Mouse (Mus musculus) midbrain, embryonic 13.5 days (tissue): ENCODE results near the gene Gbp2b. TPM values are rescaled to one million over a fixed set of nuclear protein-coding genes. Genes with fewer than 3 reads are reported as not detected.

ENCODE experiments used
- ATAC-seq: fragments of 200-750 bp; cut with Nextera tagmentation; 2 replicates; pipeline ENCODE4 v1.8.0; 2017; ENCODE audit warnings: mild to moderate bottlenecking, moderate TSS enrichment, moderate library complexity
- H3K27ac ChIP-seq: fragments of 300-500 bp; sonication (generic); 2 replicates; pipeline ENCODE4 v1.5.1; 2015; ENCODE audit warnings: inconsistent platforms, mild to moderate bottlenecking, moderate library complexity
- H3K27me3 ChIP-seq: fragments of 300-500 bp; sonication (generic); 2 replicates; pipeline ENCODE4 v1.6.1; 2015; ENCODE audit warnings: mild to moderate bottlenecking, inconsistent platforms
- H3K36me3 ChIP-seq: fragments of 300-500 bp; sonication (generic); 2 replicates; pipeline ENCODE4 v1.6.1; 2015; ENCODE audit warnings: mild to moderate bottlenecking, inconsistent platforms
- H3K4me1 ChIP-seq: fragments of 300-500 bp; sonication (generic); replicated peaks from 2 replicates; pipeline ENCODE4 v1.6.1; 2015; ENCODE audit warnings: inconsistent platforms
- H3K4me2 ChIP-seq: fragments of 300-500 bp; sonication (generic); replicated peaks from 2 replicates; pipeline ENCODE4 v1.6.1; 2015; ENCODE audit warnings: moderate library complexity, mild to moderate bottlenecking, inconsistent platforms
- H3K4me3 ChIP-seq: fragments of 300-500 bp; sonication (generic); replicated peaks from 2 replicates; pipeline ENCODE4 v1.5.1; 2015; ENCODE audit warnings: mild to moderate bottlenecking, inconsistent platforms
- H3K9ac ChIP-seq: fragments of 300-500 bp; sonication (generic); replicated peaks from 2 replicates; pipeline ENCODE4 v1.6.1; 2015; ENCODE audit warnings: mild to moderate bottlenecking, inconsistent platforms
- H3K9me3 ChIP-seq: fragments of 300-500 bp; sonication (generic); 2 replicates; pipeline ENCODE4 v1.6.1; 2016; ENCODE audit warnings: mild to moderate bottlenecking, inconsistent platforms
- WGBS: fragments of 180-500 bp; shearing (Covaris S2); methylation state at CpG from one replicate; pipeline ENCODE4 v1.1.7; 2015; 5-methylcytosine and 5-hydroxymethylcytosine counted together
- polyA plus RNA-seq: library from polyadenylated mRNA; unstranded; fragments of >200 nt; fragmentation: Nextera tagmentation; extraction: Ambion mirVana; gene quantifications from 2 replicates; pipeline ENCODE4 v1.2.1, GENCODE M21; 2015

The Gbp2b gene
- polyA plus RNA-seq, 1 experiment from 2014 or later = not detected

- no peaks in the 10 kb centered on the region for H3K9me3 ChIP-seq
- no peak overlapping the region for H3K4me2 ChIP-seq
- H3K36me3 ChIP-seq = no peaks in the 10 kb centered on the region
- no peak for ATAC-seq
- no peaks in the 10 kb centered on the region for H3K27me3 ChIP-seq
- no peak overlapping the region for H3K4me3 ChIP-seq
- no peak overlapping the region for H3K27ac ChIP-seq
- WGBS = 90% methylated on average over 4 of the region's 4 CpGs
- no peak overlapping the region for H3K9ac ChIP-seq
- no peaks in the 10 kb centered on the region for H3K4me1 ChIP-seq
Measured at GRCm38 (mm10) chr3:142578342-142578741, 16.3 kb upstream of the Gbp2b start.

- Histone ChIP-seq H3K4me1 (no peaks in the 10 kb centered on the region), H3K9ac (no peak overlapping the region), H3K9me3 (no peaks in the 10 kb centered on the region), H3K4me3 (no peak overlapping the region), H3K27ac (no peak overlapping the region), H3K4me2 (no peak overlapping the region), H3K36me3 (no peaks in the 10 kb centered on the region), H3K27me3 (no peaks in the 10 kb centered on the region)
- 90% methylated on average over 4 of the region's 4 CpGs for WGBS
- ATAC-seq = no peak
Measured at GRCm38 (mm10) chr3:142583067-142583466, 11.6 kb upstream of the Gbp2b start.

DNA sequence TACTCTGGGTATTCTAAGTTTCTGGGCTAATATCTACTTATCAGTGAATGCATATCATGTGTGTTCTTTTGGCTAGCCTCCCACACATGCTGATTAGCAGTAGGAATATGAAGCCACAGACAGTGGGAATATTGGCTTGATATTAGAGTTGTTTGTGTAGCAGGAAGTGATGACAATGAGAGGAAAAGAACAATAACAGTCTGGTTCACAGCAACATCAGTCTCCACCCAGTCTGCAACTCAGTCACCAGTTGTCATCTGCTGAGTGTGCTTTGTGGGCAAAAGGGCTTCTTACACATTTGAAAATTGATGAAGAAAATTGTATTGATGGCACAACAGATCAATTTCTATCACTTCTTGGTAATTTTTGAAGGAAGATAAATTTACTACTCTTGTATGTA is 7.3 kb upstream of the Gbp2b start:
- Histone ChIP-seq H3K27ac (no peak overlapping the region), H3K4me3 (no peak overlapping the region), H3K4me1 (no peaks in the 10 kb centered on the region), H3K4me2 (no peak overlapping the region), H3K9me3 (no peaks in the 10 kb centered on the region), H3K27me3 (no peaks in the 10 kb centered on the region), H3K36me3 (no peaks in the 10 kb centered on the region), H3K9ac (no peak overlapping the region)
- ATAC-seq = no peak

DNA sequence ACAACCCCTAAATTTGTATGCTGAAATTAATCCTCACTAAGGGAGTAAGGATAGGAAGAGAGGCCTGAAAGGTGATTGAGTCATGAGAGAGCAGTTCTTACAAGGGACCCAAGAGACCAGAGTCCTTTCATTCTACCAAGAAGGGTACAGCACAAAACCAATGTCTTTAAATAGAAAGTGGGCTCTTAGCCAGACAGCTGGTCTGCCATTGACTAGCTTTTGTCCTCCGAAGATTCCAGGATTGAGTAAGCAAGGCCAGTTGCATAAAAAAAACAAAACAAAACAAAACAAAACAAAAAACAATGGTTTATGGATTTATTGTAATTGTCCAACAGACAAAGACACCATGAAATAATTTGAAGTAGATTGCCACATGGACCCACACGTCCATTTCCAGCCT is 5.8 kb upstream of the Gbp2b start:
- 78% methylated on average over 2 of the region's 2 CpGs for WGBS
- no peak overlapping the region for H3K4me3 ChIP-seq
- H3K9ac ChIP-seq = no peak overlapping the region
- H3K27ac ChIP-seq = no peak overlapping the region
- H3K9me3 ChIP-seq = no peaks in the 10 kb centered on the region
- H3K4me2 ChIP-seq = no peak overlapping the region
- H3K4me1 ChIP-seq = no peaks in the 10 kb centered on the region
- no peak for ATAC-seq
- no peaks in the 10 kb centered on the region for H3K36me3 ChIP-seq
- no peaks in the 10 kb centered on the region for H3K27me3 ChIP-seq

- no peak overlapping the region for H3K4me2 ChIP-seq
- no peak overlapping the region for H3K4me3 ChIP-seq
- no peaks in the 10 kb centered on the region for H3K36me3 ChIP-seq
- no peak for ATAC-seq
- H3K27ac ChIP-seq = no peak overlapping the region
- no peaks in the 10 kb centered on the region for H3K4me1 ChIP-seq
- H3K9ac ChIP-seq = no peak overlapping the region
- no peaks in the 10 kb centered on the region for H3K9me3 ChIP-seq
- H3K27me3 ChIP-seq = no peaks in the 10 kb centered on the region
- 87% methylated on average over 4 of the region's 4 CpGs for WGBS
Measured at GRCm38 (mm10) chr3:142590431-142591067, 4.1 kb upstream of the Gbp2b start.

GRCm38 (mm10) chr3:142597923-142598322 is 3.3 kb downstream of the Gbp2b start:
- WGBS = 82% methylated on average over 3 of the region's 3 CpGs
- Histone ChIP-seq H3K4me3 (no peak overlapping the region), H3K4me1 (no peaks in the 10 kb centered on the region), H3K9ac (no peak overlapping the region), H3K36me3 (no peaks in the 10 kb centered on the region), H3K27me3 (no peaks in the 10 kb centered on the region), H3K27ac (no peak overlapping the region), H3K9me3 (no peaks in the 10 kb centered on the region), H3K4me2 (no peak overlapping the region)
- ATAC-seq = no peak

GRCm38 (mm10) chr3:142601675-142602074 is 7.0 kb downstream of the Gbp2b start:
- no peak overlapping the region for H3K4me2 ChIP-seq
- no peak overlapping the region for H3K27ac ChIP-seq
- no peak overlapping the region for H3K9ac ChIP-seq
- H3K4me1 ChIP-seq = no peaks in the 10 kb centered on the region
- H3K27me3 ChIP-seq = no peaks in the 10 kb centered on the region
- H3K4me3 ChIP-seq = no peak overlapping the region
- ATAC-seq = no peak
- no peaks in the 10 kb centered on the region for H3K36me3 ChIP-seq
- no peaks in the 10 kb centered on the region for H3K9me3 ChIP-seq

- Histone ChIP-seq H3K27ac (no peak overlapping the region), H3K27me3 (no peaks in the 10 kb centered on the region), H3K9ac (no peak overlapping the region), H3K4me2 (no peak overlapping the region), H3K36me3 (no peaks in the 10 kb centered on the region), H3K4me3 (no peak overlapping the region), H3K9me3 (no peaks in the 10 kb centered on the region), H3K4me1 (no peaks in the 10 kb centered on the region)
- ATAC-seq = no peak
- WGBS = 74% methylated on average over 3 of the region's 3 CpGs
Measured at GRCm38 (mm10) chr3:142618658-142619057, 24.0 kb downstream of the Gbp2b start.

GRCm38 (mm10) chr3:142619606-142620005 is 25.0 kb downstream of the Gbp2b start:
- no peaks in the 10 kb centered on the region for H3K36me3 ChIP-seq
- no peak overlapping the region for H3K4me3 ChIP-seq
- WGBS = 6% methylated on average over 1 of the region's 1 CpGs
- no peaks in the 10 kb centered on the region for H3K9me3 ChIP-seq
- no peak overlapping the region for H3K27ac ChIP-seq
- H3K4me2 ChIP-seq = no peak overlapping the region
- H3K27me3 ChIP-seq = no peaks in the 10 kb centered on the region
- ATAC-seq = no peak
- H3K9ac ChIP-seq = no peak overlapping the region
- no peaks in the 10 kb centered on the region for H3K4me1 ChIP-seq

DNA sequence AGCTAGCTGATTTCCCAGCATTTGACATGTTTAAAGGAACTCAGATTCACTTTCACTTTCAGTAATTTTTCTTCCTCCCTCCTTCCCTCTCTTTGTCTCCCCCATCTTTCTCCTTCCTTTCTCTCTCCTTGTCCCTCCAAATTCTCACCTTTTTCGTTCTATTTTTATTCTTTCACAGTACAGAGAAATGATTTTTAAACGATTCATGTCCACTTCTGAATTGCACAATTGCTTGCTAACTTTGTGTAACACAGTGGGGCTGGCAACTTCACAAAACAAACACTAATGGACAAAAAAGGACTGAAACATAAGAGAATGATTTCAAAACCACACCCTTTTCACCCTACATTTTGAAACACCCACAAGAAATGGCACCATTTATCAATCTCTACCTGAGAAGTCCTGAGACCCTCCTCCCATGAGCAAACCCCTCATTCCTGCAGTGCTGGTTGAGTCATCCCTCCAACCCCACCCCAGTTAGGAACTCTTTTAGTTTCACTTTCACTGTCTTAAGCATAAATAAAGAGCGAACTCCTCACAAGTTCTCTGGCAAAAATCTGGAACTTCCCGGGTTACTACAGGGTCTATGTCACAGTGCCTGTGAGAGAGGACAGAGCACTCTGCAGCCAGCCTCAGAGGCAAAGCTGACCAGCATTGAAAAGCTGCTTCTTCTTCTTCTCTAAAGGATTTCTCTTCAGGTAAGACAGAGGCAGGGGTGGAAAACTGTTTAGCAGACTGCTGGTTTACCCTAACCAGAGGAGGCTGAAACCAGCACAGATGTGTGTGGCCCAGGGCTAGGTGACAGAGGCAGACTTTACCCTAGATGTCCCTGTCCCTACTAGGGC is 25.7 kb downstream of the Gbp2b start, which contains the start of gene Gbp2:
Gene Gbp2, plus strand, starts transcription at position 492 of the 845 bp plus-strand sequence.
- Histone ChIP-seq H3K27me3 (no peaks in the 10 kb centered on the region), H3K9me3 (no peaks in the 10 kb centered on the region), H3K9ac (no peak within 1 kb of the TSS), H3K27ac (no peak within 1 kb of the TSS), H3K4me1 (no peaks in the 10 kb centered on the region), H3K36me3 (no peaks in the 10 kb centered on the region), H3K4me2 (no peak within 1 kb of the TSS), H3K4me3 (no peak within 1 kb of the TSS)
- WGBS = 80% methylated on average over 4 of the region's 4 CpGs
- ATAC-seq = no peak

DNA sequence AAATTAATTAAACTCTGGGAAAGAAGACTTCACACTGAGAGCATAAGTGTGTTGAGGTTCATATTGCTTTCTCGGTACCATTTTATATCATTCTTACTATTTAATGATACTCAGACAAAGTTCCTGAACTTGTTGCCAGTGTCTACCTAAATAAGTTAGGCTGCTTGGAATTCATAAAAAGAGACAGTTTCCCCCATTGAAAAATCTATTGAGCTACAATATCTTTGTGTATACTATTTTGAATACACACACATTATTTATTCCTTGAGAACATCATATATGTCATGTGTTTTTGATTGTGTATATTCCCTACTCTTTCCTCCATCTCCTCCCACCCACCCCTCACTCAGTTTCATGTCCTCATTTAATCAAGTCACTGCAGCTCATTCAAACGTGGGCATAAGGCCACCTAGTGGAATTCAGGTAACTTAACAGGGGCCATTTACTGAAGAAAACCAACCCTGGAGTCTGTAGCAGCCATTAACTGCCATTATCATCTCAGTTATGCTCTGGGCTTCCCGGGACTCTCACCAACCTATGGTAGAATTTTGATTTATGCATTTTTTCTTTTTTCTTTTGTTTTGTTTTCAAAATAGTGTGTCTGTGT is 26.4 kb downstream of the Gbp2b start:
- no peak overlapping the region for H3K4me3 ChIP-seq
- H3K36me3 ChIP-seq = no peaks in the 10 kb centered on the region
- no peaks in the 10 kb centered on the region for H3K9me3 ChIP-seq
- no peaks in the 10 kb centered on the region for H3K4me1 ChIP-seq
- ATAC-seq = no peak
- no peak overlapping the region for H3K27ac ChIP-seq
- no peak overlapping the region for H3K9ac ChIP-seq
- 59% methylated on average over 3 of the region's 3 CpGs for WGBS
- H3K4me2 ChIP-seq = no peak overlapping the region
- no peaks in the 10 kb centered on the region for H3K27me3 ChIP-seq

GRCm38 (mm10) chr3:142630385-142630784 is 35.7 kb downstream of the Gbp2b start:
- Histone ChIP-seq H3K4me2 (no peak overlapping the region), H3K4me1 (no peaks in the 10 kb centered on the region), H3K36me3 (no peaks in the 10 kb centered on the region), H3K27me3 (no peaks in the 10 kb centered on the region), H3K27ac (no peak overlapping the region), H3K9ac (no peak overlapping the region), H3K4me3 (no peak overlapping the region), H3K9me3 (no peaks in the 10 kb centered on the region)
- 94% methylated on average over 8 of the region's 8 CpGs for whole genome bisulfite sequencing
- ATAC-seq = no peak
